Mouse (Mus musculus) gastrocnemius, postnatal 25 days (tissue): ENCODE results near the gene Cstb. TPM values are rescaled to one million over a fixed set of nuclear protein-coding genes. Genes with fewer than 3 reads are reported as not detected.

ENCODE experiments used
- DNase-seq: peaks from one replicate; pipeline ENCODE4 v3.0.0; 2022
- microRNA-seq, 2 experiments: library from miRNA; unstranded; fragments of <30 nt; microRNA quantifications; one replicate each; pipeline ENCODE4 v1.2.0; 2021; ENCODE audit warnings: borderline replicate concordance in 2 of 2
- total RNA-seq, 2 experiments: library from RNA; stranded (reverse); gene quantifications; 1 replicate in 1 of 2; 2 replicates in 1 of 2; pipeline ENCODE4 v1.2.3; 2021

The Cstb gene
- total RNA-seq, 2 experiments from 2014 or later, result 12.5 to 17.1 TPM

- DNase-seq, result no peak
Measured at GRCm38 (mm10) chr10:78460463-78460862, 35.0 kb downstream of the Cstb start.

- no peak for DNase-seq
Measured at GRCm38 (mm10) chr10:78461767-78462166, 36.3 kb downstream of the Cstb start.

GRCm38 (mm10) chr10:78462945-78463768 is 37.7 kb downstream of the Cstb start:
- no peak for DNase-seq

- no peak for DNase-seq
Measured at GRCm38 (mm10) chr10:78463769-78464167, 38.3 kb downstream of the Cstb start.

- no peak for DNase-seq
Measured at GRCm38 (mm10) chr10:78464201-78464791, 38.8 kb downstream of the Cstb start.

- DNase-seq, result peak; percentile 98
Measured at GRCm38 (mm10) chr10:78464792-78465207, 39.3 kb downstream of the Cstb start, which contains the start of gene Pdxk. Gene Pdxk (minus strand): TSS chr10:78464975.

- no peak for DNase-seq
Measured at GRCm38 (mm10) chr10:78465472-78465871, 40.0 kb downstream of the Cstb start.

GRCm38 (mm10) chr10:78466647-78467046 is 41.2 kb downstream of the Cstb start:
- DNase-seq, result no peak

GRCm38 (mm10) chr10:78467761-78468310 is 42.4 kb downstream of the Cstb start:
- peak; percentile 48 for DNase-seq

- DNase-seq, result no peak
Measured at GRCm38 (mm10) chr10:78470582-78471313, 45.3 kb downstream of the Cstb start.

GRCm38 (mm10) chr10:78472046-78472445 is 46.6 kb downstream of the Cstb start:
- no peak for DNase-seq

- no peak for DNase-seq
Measured at GRCm38 (mm10) chr10:78473434-78473833, 48.0 kb downstream of the Cstb start.

- no peak for DNase-seq
Measured at GRCm38 (mm10) chr10:78474759-78475158, 49.3 kb downstream of the Cstb start.

- DNase-seq, result no peak
Measured at GRCm38 (mm10) chr10:78476821-78477220, 51.4 kb downstream of the Cstb start.

Small RNA genes within 50 kb of the gene (microRNA-seq; reads per million reads assigned to microRNA genes)
- gene Mir6410, result 0 reads per million in 2 experiments
- gene Mir6907, result 0 reads per million in 2 experiments
- 0 reads per million in 2 experiments for gene Mir6908

Other genes with a start within 250 kb of the Cstb start
- gene Pwp2, start 240.5 kb upstream of the Cstb start, total RNA-seq, result 1 to 10 TPM; 7.6 to 8.3 TPM
- 10 to 100 TPM; 31.0 to 32.9 TPM for gene Trappc10, start 181.0 kb upstream of the Cstb start, total RNA-seq
- gene Agpat3, start 73.2 kb upstream of the Cstb start, total RNA-seq, result 100 to 1,000 TPM; 120 to 123 TPM
- gene Rrp1, start 12.6 kb upstream of the Cstb start, total RNA-seq, result 10 to 100 TPM; 58.8 to 62.0 TPM
- gene Pdxk, start 39.3 kb downstream of the Cstb start, total RNA-seq, result 1 to 10 TPM; 7.6 to 7.7 TPM
- gene Olfr1358, start 91.8 kb downstream of the Cstb start, total RNA-seq, result not detected
- 10 to 100 TPM; 10.0 to 13.4 TPM for gene Ilvbl, start 148.7 kb downstream of the Cstb start, total RNA-seq
- 1 to 10 TPM; 3.8 to 5.2 TPM for gene Syde1, start 166.3 kb downstream of the Cstb start, total RNA-seq
- not detected for gene Olfr1357, start 192.4 kb downstream of the Cstb start, total RNA-seq